Mouse (Mus musculus) left cerebral cortex, postnatal 4 days (tissue): ENCODE results near the gene Eef1akmt3. TPM values are rescaled to one million over a fixed set of nuclear protein-coding genes. Genes with fewer than 3 reads are reported as not detected.
"Not testable (repeated sequence)": the region's sequence is repeated elsewhere in the genome, so short reads cannot be mapped to it uniquely, and the experiment has no call there.

ENCODE experiments used
- DNase-seq: peaks from one replicate; pipeline ENCODE4 v3.0.0-alpha.2; 2022
- intact Hi-C: fragments of 180-260 bp; cut with DNase I; formaldehyde crosslinking; loops from one replicate; pipeline ENCODE4 v1.15.1; 2025
- total RNA-seq, 2 experiments: library from RNA; stranded (reverse); gene quantifications; 2 replicates each; pipeline ENCODE4 v1.2.3; 2021

Eef1akmt3 gene
- total RNA-seq, 2 experiments from 2014 or later: 0.18 to 0.42 TPM

GRCm38 (mm10) chr10:127071203-127071602 is 29.9 kb upstream of the Eef1akmt3 start:
- no peak for DNase-seq
- intact Hi-C loops: no loop called here

DNA sequence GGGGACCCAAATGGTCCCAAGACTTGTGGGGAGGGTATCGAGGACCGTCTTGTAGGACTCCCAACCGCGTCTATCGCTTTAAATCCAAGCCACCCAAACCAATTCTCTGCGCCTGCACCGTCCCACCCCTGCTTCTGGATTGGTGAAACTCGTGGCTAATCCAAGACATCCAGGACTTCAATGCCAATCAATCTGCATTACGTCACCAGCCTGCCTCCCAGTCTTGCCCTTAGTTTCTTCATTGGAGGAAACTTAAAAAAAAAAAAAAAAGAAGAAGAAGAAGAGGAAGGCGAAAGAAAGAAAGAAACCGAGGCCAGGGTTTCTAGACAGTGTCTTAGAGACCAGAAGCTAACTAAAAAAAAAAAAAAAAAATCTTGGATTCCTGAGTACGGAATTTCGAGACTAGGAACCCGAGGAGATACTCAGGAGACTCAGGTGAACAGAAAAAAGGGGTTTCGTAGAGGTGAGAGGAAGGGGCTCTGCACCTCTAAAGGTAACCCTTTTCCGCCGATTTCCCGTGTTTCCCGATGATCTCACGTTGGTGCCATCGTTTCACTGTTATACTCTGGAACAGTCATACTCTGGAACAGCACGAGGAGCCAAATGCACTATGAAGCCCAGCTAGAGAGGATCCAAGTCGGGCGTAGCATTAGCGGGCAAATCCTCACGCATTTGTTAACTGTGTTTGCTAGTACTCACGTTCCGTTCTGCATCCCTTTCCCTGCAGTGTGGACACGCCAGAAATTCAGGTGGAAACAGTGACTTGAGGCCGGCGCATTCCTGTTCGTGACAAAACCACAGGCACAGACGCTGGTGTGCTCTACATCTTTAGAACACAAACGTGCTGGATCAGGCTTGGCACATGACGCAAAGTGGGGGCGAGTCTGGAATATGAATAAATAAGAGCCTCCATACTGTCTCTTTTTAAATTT is 29.1 kb upstream of the Eef1akmt3 start, which contains the start of gene Tspan31:
Gene Tspan31 (minus strand): TSS at position 75 of the 932 bp plus-strand sequence.
- intact Hi-C loops: no loop called here
- peak; percentile 89 for DNase-seq

DNA sequence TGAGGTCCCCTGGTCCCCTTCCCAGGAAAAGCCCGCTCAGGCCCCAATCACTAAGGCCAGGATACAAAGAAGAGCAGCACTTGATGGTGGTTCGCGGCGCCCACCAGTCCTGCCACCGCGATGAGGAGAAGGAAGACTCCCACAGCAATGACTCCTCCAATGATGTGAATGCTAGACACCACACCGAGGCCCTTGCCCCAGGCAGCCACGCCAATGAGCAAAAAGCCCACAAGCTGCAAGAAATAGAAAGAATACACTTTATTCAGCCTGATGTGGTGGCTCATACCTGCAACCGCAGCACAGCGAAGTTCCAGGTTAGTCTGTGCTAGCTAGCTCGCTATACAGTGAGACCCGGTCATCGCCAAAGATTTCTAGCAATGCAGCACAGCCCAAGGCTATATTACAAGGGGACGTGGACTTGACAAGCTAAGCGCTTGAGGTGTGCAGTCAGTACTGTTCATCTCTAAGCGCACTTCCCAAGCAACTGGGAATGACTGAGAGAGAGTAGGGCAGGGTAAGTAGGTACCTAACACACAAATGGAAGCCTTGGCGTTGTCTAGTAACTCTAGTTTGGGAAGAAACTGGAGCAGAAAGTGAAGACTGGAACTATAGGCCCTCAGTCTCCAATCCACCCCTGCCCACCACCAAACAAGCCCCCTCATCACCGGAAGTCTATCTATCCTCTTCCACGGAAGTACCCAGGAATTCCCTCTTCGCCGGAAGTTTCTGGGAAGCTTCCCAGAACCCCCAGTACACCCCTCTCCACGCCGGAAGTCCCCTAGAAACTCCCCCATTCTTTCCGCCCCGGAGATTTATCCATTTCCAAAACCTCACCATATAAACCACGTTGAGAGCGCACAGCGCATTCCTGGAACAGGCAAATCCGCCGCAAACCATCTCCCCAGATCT is 28.2 kb upstream of the Eef1akmt3 start:
- intact Hi-C loops: no loop called here
- DNase-seq: peak; percentile 66

- no peak for DNase-seq
- intact Hi-C loops: no loop called here
These were observed 27.2 kb upstream of the Eef1akmt3 start for GRCm38 (mm10) chr10:127068360-127069038.

DNA sequence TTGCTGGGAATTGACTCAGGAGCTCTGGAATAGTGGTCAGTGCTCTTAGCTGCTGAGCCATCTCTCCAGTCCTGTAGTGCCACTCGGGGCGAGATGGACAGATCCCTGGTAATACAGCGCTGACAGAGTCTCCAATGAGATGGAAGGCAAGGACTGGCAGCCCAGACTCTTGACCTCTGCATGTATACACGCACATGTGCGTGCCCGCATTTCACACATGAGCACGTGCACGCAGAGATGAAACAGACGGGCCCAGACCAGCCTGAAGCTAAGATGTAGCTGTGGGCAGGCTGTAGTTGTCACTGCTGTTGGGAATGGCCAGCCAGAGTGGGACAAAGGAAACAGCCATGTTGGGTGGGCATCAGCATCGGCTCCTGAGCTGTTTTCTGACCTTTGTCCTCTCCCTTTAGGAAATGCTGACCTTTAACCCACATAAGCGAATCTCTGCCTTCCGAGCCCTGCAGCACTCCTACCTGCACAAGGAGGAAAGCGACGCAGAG is 25.3 kb upstream of the Eef1akmt3 start:
- DNase-seq: no peak
- intact Hi-C loops: no loop called here

DNA sequence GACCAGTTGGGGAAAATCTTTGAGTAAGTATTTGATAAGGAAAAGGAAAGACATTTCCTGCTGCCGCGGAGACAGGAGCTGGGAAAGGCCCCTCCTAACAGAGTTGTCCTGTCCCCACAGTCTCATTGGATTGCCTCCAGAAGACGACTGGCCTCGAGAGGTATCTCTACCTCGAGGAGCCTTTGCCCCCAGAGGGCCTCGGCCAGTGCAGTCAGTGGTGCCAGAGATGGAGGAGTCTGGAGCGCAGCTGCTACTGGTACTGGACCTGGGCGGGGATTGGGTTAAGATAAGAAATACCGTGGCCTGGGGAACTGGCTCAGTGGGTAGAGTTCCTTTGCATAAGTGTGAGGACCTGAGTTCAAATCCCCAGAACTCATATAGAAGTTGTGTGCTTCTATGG is 24.7 kb upstream of the Eef1akmt3 start:
- no peak for DNase-seq
- intact Hi-C loops: no loop called here

GRCm38 (mm10) chr10:127063913-127064870 is 22.9 kb upstream of the Eef1akmt3 start:
- peak; percentile 32 for DNase-seq
- intact Hi-C loops: no loop called here

DNA sequence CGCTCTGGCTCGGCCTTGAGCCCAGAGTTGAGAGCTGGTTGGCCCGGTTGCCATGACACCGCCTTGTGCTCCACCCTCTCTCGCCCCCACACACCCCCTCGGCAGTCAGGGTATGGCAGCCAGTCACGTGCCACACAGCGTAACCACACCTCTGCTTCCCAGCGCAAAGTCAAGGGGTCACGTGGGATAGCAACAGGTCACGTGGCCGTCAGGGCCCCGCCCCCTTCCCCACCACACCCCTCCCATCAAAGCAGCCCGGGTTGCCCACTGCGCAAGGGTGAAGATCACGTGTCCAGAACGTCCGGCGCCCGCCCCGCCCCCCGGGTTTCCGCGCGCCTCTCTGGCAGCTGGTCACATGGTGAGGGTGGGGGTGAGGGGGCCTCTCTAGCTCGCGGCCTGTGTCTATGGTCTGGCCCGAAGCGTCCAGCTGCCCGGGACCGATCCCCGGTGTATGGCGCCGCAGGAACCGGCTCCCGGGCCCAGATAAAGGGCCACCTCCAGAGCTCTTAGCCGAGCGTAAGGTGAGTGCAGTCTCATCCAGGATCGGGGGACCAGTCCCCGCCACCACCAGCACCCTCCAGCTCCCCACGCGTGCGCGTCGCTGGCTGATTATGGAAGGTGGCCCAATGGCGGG is 22.0 kb upstream of the Eef1akmt3 start, which contains the start of gene Cdk4:
Gene Cdk4 (plus strand): TSS at position 296 of the 634 bp plus-strand sequence.
- peak; percentile 100 for DNase-seq
- intact Hi-C loops: no loop called here

- DNase-seq: no peak
- intact Hi-C loops: no loop called here
These were observed 21.2 kb upstream of the Eef1akmt3 start for GRCm38 (mm10) chr10:127062503-127062902.

GRCm38 (mm10) chr10:127062101-127062500 is 20.8 kb upstream of the Eef1akmt3 start:
- DNase-seq, intact Hi-C loops: not testable (repeated sequence)

GRCm38 (mm10) chr10:127061513-127061912 is 20.2 kb upstream of the Eef1akmt3 start:
- intact Hi-C loops: no loop called here
- no peak for DNase-seq

- intact Hi-C loops: no loop called here
- no peak for DNase-seq
These were observed 19.8 kb upstream of the Eef1akmt3 start for GRCm38 (mm10) chr10:127061085-127061484.

GRCm38 (mm10) chr10:127059968-127060916 is 18.9 kb upstream of the Eef1akmt3 start, which contains the start of gene March9:
March9 (minus strand) TSS chr10:127060184.
- intact Hi-C loops: no loop called here

GRCm38 (mm10) chr10:127059174-127059967 is 18.1 kb upstream of the Eef1akmt3 start:
- DNase-seq: peak; percentile 57
- intact Hi-C loops: no loop called here

More at GRCm38 (mm10) chr10:127059968-127060916, 18.9 kb upstream of the Eef1akmt3 start, which contains the start of gene March9:
- DNase-seq: peak; percentile 84

GRCm38 (mm10) chr10:127058708-127059107 is 17.4 kb upstream of the Eef1akmt3 start:
- intact Hi-C loops: no loop called here
- no peak for DNase-seq

DNA sequence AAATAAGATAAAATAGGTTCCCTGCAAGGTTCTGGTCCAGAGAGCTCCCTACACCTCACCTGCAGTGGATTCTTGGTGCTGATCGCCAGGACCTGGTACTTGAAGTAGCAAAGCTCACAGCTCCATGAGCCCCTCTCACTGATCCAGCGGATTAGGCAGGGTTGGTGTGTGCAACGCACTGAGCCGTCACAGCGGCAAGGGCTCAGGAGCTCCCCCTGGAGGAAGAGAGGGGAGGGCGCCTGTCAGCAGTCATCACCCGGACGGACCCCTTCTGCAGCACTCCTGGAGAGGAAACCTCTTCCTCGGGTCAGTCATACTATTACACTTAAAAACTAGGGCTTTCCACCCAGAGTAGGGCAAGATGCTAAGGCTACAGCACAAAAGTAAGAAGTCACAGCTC is 16.8 kb upstream of the Eef1akmt3 start:
- intact Hi-C loops: no loop called here
- DNase-seq: peak; percentile 86

GRCm38 (mm10) chr10:127056490-127056889 is 15.2 kb upstream of the Eef1akmt3 start:
- intact Hi-C loops: no loop called here
- no peak for DNase-seq
